Mouse (Mus musculus): ENCODE results near the gene Rasal1. TPM values are rescaled to one million over a fixed set of nuclear protein-coding genes. Genes with fewer than 3 reads are reported as not detected.
A peak's percentile ranks its signal among the peaks of the same experiment; 100 is the strongest.

The Rasal1 gene
- under 1 TPM in 1 of 2 experiments, not detected in 1; 0.59 TPM for total RNA-seq (2021)
- long read RNA-seq, experiment 1, partial matches to known transcripts, result 0 of 1 reads
- long read RNA-seq, experiment 1, other reads (novel, unspliced or antisense), result 1 of 1 reads
- long read RNA-seq, experiment 2, result 0 reads

GRCm38 (mm10) chr5:120648569-120649373 lies at the start of gene Rasal1:
TSS of gene Rasal1 (plus strand) at chr5:120648812.
- peak; percentile 41 to 55 for DNase-seq
- intact Hi-C loops (cut with DNase I), result loop anchor here (2.0 kb wide), 1 partner anchor 28 kb away; no protein-coding TSS in a partner anchor

GRCm38 (mm10) chr5:120599625-120600024 lies 49.0 kb upstream of the Rasal1 start:
- DNase-seq, result no peak
- intact Hi-C loops (cut with DNase I), result loop anchor here (10.0 kb wide), 1 partner anchor 455 kb away; no protein-coding TSS in a partner anchor

- peak in 1 of 2 experiments; percentile 61 for DNase-seq
- intact Hi-C loops (cut with DNase I), result loop anchor here (10.0 kb wide), 1 partner anchor 456 kb away; no protein-coding TSS in a partner anchor
Measured at GRCm38 (mm10) chr5:120600946-120601668, 47.5 kb upstream of the Rasal1 start.

- no peak for DNase-seq
- intact Hi-C loops (cut with DNase I), result loop anchor here (10.0 kb wide), 1 partner anchor 457 kb away; no protein-coding TSS in a partner anchor
Measured at GRCm38 (mm10) chr5:120602210-120602609, 46.4 kb upstream of the Rasal1 start.

GRCm38 (mm10) chr5:120603515-120603914 lies 45.1 kb upstream of the Rasal1 start:
- DNase-seq, result no peak
- intact Hi-C loops (cut with DNase I), result loop anchor here (10.0 kb wide), 1 partner anchor 459 kb away; no protein-coding TSS in a partner anchor

- intact Hi-C loops (cut with DNase I), result loop anchor here (1.0 to 10.0 kb wide), 3 partner anchors 83 to 460 kb away; no protein-coding TSS in a partner anchor
- DNase-seq, result peak; percentile 88 to 89
Measured at GRCm38 (mm10) chr5:120604839-120605238, 43.8 kb upstream of the Rasal1 start.

GRCm38 (mm10) chr5:120605241-120605661 lies 43.4 kb upstream of the Rasal1 start:
- intact Hi-C loops (cut with DNase I), result loop anchor here (1.0 to 10.0 kb wide), 3 partner anchors 83 to 460 kb away; no protein-coding TSS in a partner anchor
- DNase-seq, result no peak

GRCm38 (mm10) chr5:120605688-120606087 lies 42.9 kb upstream of the Rasal1 start:
- peak; percentile 90 to 95 for DNase-seq
- intact Hi-C loops (cut with DNase I), result loop anchor here (1.0 to 10.0 kb wide), 3 partner anchors 83 to 461 kb away; no protein-coding TSS in a partner anchor

- no peak for DNase-seq
- intact Hi-C loops (cut with DNase I), result loop anchor here (5.0 to 10.0 kb wide), 2 partner anchors 84 to 462 kb away; no protein-coding TSS in a partner anchor
Measured at GRCm38 (mm10) chr5:120606590-120607200, 41.9 kb upstream of the Rasal1 start.

- intact Hi-C loops (cut with DNase I), result loop anchor here (5.0 to 10.0 kb wide), 2 partner anchors 85 to 463 kb away; no protein-coding TSS in a partner anchor
- no peak for DNase-seq
Measured at GRCm38 (mm10) chr5:120607335-120607734, 41.3 kb upstream of the Rasal1 start.

GRCm38 (mm10) chr5:120609246-120609775 lies 39.3 kb upstream of the Rasal1 start:
- intact Hi-C loops (cut with DNase I), result loop anchor here (5.0 to 10.0 kb wide), 2 partner anchors 87 to 465 kb away; no protein-coding TSS in a partner anchor
- no peak for DNase-seq

- DNase-seq, result no peak
- intact Hi-C loops (cut with DNase I), result no loop called here
Measured at GRCm38 (mm10) chr5:120610906-120611305, 37.7 kb upstream of the Rasal1 start.

GRCm38 (mm10) chr5:120611416-120611815 lies 37.2 kb upstream of the Rasal1 start:
- DNase-seq, result no peak
- intact Hi-C loops (cut with DNase I), result no loop called here

- peak; percentile 97 for DNase-seq
Measured at GRCm38 (mm10) chr5:120612442-120612821, 36.2 kb upstream of the Rasal1 start, which contains the start of the genes Rita1 and Ddx54. TSS of gene Rita1 (minus strand) at chr5:120612589. TSS of gene Ddx54 (plus strand) at chr5:120612739.

GRCm38 (mm10) chr5:120612822-120613604 lies 35.6 kb upstream of the Rasal1 start:
- intact Hi-C loops (cut with DNase I), result no loop called here
- peak; percentile 99 to 100 for DNase-seq

More at GRCm38 (mm10) chr5:120612442-120612821, 36.2 kb upstream of the Rasal1 start, which contains the start of the genes Rita1 and Ddx54:
- intact Hi-C loops (cut with DNase I), result no loop called here

GRCm38 (mm10) chr5:120615903-120616302 lies 32.7 kb upstream of the Rasal1 start:
- DNase-seq, result no peak
- intact Hi-C loops (cut with DNase I), result no loop called here

- intact Hi-C loops (cut with DNase I), result loop anchor here (2.0 kb wide), 1 partner anchor 94 kb away; no protein-coding TSS in a partner anchor
- no peak for DNase-seq
Measured at GRCm38 (mm10) chr5:120618778-120619177, 29.8 kb upstream of the Rasal1 start.

- peak; percentile 56 to 76 for DNase-seq
- intact Hi-C loops (cut with DNase I), result loop anchor here (2.0 kb wide), 1 partner anchor 94 kb away; no protein-coding TSS in a partner anchor
Measured at GRCm38 (mm10) chr5:120619201-120619600, 29.4 kb upstream of the Rasal1 start.
